Mouse (Mus musculus) forebrain, postnatal 0 days (tissue): ENCODE results near the gene Fgf2. TPM values are rescaled to one million over a fixed set of nuclear protein-coding genes. Genes with fewer than 3 reads are reported as not detected.

ENCODE experiments used
- ATAC-seq: fragments of 200-750 bp; cut with Nextera tagmentation; 2 replicates; pipeline ENCODE4 v1.8.0; 2017; ENCODE audit warnings: mild to moderate bottlenecking, moderate library complexity
- DNase-seq: peaks from one replicate; pipeline ENCODE4 v3.0.0-alpha.2; 2015
- H3K27ac ChIP-seq: fragments of 300-500 bp; sonication (generic); 2 replicates; pipeline ENCODE4 v1.5.1; 2014; ENCODE audit warnings: low read depth, mild to moderate bottlenecking, antibody characterized with exemption, low read length, moderate library complexity, mixed read lengths
- H3K27me3 ChIP-seq: fragments of 300-500 bp; sonication (generic); 2 replicates; pipeline ENCODE4 v1.6.1; 2014; ENCODE audit warnings: mild to moderate bottlenecking, low read length, mixed read lengths; ENCODE audit not compliant: insufficient read depth
- H3K36me3 ChIP-seq: fragments of 300-500 bp; sonication (generic); 2 replicates; pipeline ENCODE4 v1.6.1; 2014; ENCODE audit warnings: mild to moderate bottlenecking, moderate library complexity; ENCODE audit not compliant: insufficient read depth
- H3K4me1 ChIP-seq: fragments of 300-500 bp; sonication (generic); 2 replicates; pipeline ENCODE4 v1.6.1; 2014; ENCODE audit warnings: antibody characterized with exemption; ENCODE audit not compliant: insufficient read depth
- H3K4me2 ChIP-seq: fragments of 300-500 bp; sonication (generic); 2 replicates; pipeline ENCODE4 v1.6.1; 2014; ENCODE audit warnings: low read depth, mild to moderate bottlenecking, moderate library complexity
- H3K4me3 ChIP-seq: fragments of 300-500 bp; sonication (generic); 2 replicates; pipeline ENCODE4 v1.5.1; 2014; ENCODE audit warnings: low read depth, low read length, mixed read lengths
- H3K9ac ChIP-seq: fragments of 300-500 bp; sonication (generic); 2 replicates; pipeline ENCODE4 v1.6.1; 2014; ENCODE audit warnings: mild to moderate bottlenecking
- H3K9me3 ChIP-seq: fragments of 300-500 bp; sonication (generic); 2 replicates; pipeline ENCODE4 v1.6.1; 2016; ENCODE audit warnings: low read length
- CTCF ChIP-seq: sonication (generic); IDR thresholded peaks from 2 replicates; pipeline ENCODE4 v1.5.1; 2016; ENCODE audit warnings: antibody characterized with exemption, control low read depth, low read depth
- WGBS: fragments of 180-500 bp; shearing (Covaris S2); extraction: QIAGEN DNeasy Blood & Tissue Kit; methylation state at CpG from one replicate; pipeline ENCODE4 v1.1.7; 2014; 5-methylcytosine and 5-hydroxymethylcytosine counted together
- polyA plus RNA-seq: library from polyadenylated mRNA; unstranded; fragments of >200 nt; fragmentation: Nextera tagmentation; extraction: Ambion mirVana; gene quantifications from 2 replicates; pipeline ENCODE4 v1.2.1, GENCODE M21; 2015
- total RNA-seq: library from RNA; depleted of rRNA; stranded (reverse); fragments of >200 nt; gene quantifications from 2 replicates; pipeline ENCODE4 v1.2.3, GENCODE M21; 2014

Fgf2 gene
- total and polyA plus RNA-seq, 2 experiments from 2014 or later, result 0.25 to 1.5 TPM

DNA sequence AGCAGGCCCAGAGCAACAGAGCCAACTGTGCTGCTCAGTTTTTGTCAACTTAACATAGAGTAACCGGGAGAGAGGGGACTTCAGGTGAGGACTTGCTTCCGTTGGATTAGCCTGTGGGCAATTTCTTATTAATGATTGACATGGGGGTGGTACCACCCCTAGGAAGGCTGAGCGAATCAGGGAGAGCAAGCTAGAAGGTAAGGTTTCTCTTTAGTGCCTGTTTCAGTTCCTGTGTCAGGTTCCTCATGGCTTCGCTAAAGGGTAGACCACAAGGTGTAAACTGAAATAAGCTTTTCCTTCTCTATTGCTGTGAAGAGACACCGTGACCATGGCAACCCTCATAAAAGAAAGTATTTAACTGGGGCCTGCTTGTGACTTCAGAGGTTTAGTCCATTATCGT lies 39.2 kb downstream of the Fgf2 start:
- DNase-seq, result no peak
- 92% methylated on average over 6 of the region's 6 CpGs for WGBS
- no peak for TF ChIP-seq CTCF
- no peak overlapping the region for H3K4me3 ChIP-seq
- no peaks in the 10 kb centered on the region for H3K36me3 ChIP-seq
- H3K4me1 ChIP-seq, result no peaks in the 10 kb centered on the region
- no peak overlapping the region for H3K4me2 ChIP-seq
- no peak overlapping the region for H3K27ac ChIP-seq
- H3K9ac ChIP-seq, result no peak overlapping the region
- no peak for ATAC-seq
- H3K9me3 ChIP-seq, result no peaks in the 10 kb centered on the region
- H3K27me3 ChIP-seq, result no peaks in the 10 kb centered on the region

GRCm38 (mm10) chr3:37396930-37397608 lies 48.9 kb downstream of the Fgf2 start:
- peak; percentile 88 for ATAC-seq
- no peaks in the 10 kb centered on the region for H3K4me1 ChIP-seq
- H3K27me3 ChIP-seq, result no peaks in the 10 kb centered on the region
- no peaks in the 10 kb centered on the region for H3K36me3 ChIP-seq
- no peak overlapping the region for H3K4me2 ChIP-seq
- H3K27ac ChIP-seq, result no peak overlapping the region
- H3K9ac ChIP-seq, result no peak overlapping the region
- WGBS, result 87% methylated on average over 5 of the region's 5 CpGs
- no peak for TF ChIP-seq CTCF
- H3K4me3 ChIP-seq, result no peak overlapping the region
- no peaks in the 10 kb centered on the region for H3K9me3 ChIP-seq
- no peak for DNase-seq

DNA sequence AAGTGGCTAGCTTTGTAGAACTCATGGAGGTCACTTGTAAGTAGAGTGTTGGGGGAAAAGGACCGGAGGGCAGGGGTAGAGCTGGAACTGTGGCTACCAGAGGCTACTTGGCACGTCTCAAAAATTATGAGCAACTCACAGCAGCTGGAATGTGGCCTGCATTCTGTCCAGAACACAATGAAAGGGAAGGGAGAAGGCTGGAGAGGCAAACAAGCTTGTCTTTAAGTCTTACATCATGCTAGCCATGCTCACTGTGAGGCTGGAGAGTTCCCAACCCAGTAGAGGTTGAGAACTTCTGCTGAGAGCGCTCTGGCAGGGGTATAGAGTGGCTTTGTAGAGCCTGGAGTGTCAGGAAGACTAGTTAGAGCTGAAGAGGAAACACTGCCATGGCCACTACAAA lies 49.5 kb downstream of the Fgf2 start:
- H3K4me1 ChIP-seq, result no peaks in the 10 kb centered on the region
- DNase-seq (no peak), ATAC-seq (no peak)
- 78% methylated on average over 3 of the region's 3 CpGs for WGBS
- no peak overlapping the region for H3K9ac ChIP-seq
- no peaks in the 10 kb centered on the region for H3K36me3 ChIP-seq
- TF ChIP-seq CTCF, result no peak
- no peak overlapping the region for H3K4me2 ChIP-seq
- no peak overlapping the region for H3K4me3 ChIP-seq
- no peaks in the 10 kb centered on the region for H3K27me3 ChIP-seq
- no peaks in the 10 kb centered on the region for H3K9me3 ChIP-seq
- no peak overlapping the region for H3K27ac ChIP-seq

DNA sequence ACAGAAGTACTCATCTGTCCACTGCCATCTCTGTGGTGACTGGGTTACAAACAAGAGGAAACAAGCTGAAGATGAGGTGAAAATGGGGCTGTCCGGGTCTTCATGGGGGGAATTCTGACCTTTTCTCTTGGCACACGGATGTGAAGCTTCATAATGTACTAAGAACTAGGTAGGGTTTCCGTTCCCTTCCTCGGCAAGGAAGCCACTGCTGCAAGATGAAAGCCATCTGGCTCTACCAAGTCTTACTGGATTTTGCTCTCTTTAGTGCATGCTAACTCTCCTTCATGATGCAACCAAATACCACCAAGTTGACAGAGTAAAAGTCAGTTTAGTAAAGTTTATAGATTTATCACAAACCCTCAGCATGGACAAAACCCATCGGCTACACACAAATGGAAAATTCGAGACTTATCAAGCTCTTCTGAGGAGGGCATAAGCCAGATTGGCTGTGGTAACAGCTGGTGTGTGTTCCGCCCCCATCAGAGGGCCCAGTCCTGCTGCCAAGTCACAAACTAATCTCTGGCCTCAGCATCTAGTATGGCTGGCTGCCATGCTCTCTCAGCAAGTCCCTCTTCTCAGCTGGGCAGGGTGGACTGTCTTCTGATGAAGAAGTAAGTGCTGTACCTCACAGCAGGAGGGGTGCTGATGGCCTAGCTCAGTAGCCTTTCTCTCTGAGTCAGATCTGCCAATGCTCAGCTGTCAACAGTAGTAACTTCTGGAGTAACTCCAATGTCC lies 50.7 kb downstream of the Fgf2 start:
- Histone ChIP-seq H3K4me2 (no peak overlapping the region), H3K27me3 (no peaks in the 10 kb centered on the region), H3K36me3 (no peaks in the 10 kb centered on the region), H3K9ac (no peak overlapping the region), H3K9me3 (no peaks in the 10 kb centered on the region), H3K4me1 (no peaks in the 10 kb centered on the region), H3K4me3 (no peak overlapping the region), H3K27ac (no peak overlapping the region)
- no peak for TF ChIP-seq CTCF
- WGBS, result 85% methylated on average over 7 of the region's 7 CpGs
- ATAC-seq, result peak; percentile 11; the same call in 1 of the 2 replicates
- DNase-seq, result no peak

GRCm38 (mm10) chr3:37401729-37402610 lies 53.8 kb downstream of the Fgf2 start:
- Histone ChIP-seq H3K4me3 (no peak overlapping the region), H3K4me2 (no peak overlapping the region), H3K4me1 (no peaks in the 10 kb centered on the region), H3K9ac (no peak overlapping the region), H3K36me3 (no peaks in the 10 kb centered on the region), H3K9me3 (no peaks in the 10 kb centered on the region), H3K27ac (no peak overlapping the region), H3K27me3 (no peaks in the 10 kb centered on the region)
- TF ChIP-seq CTCF, result no peak
- ATAC-seq, result no peak
- DNase-seq, result no peak
- 79% methylated on average over 11 of the region's 11 CpGs for WGBS

DNA sequence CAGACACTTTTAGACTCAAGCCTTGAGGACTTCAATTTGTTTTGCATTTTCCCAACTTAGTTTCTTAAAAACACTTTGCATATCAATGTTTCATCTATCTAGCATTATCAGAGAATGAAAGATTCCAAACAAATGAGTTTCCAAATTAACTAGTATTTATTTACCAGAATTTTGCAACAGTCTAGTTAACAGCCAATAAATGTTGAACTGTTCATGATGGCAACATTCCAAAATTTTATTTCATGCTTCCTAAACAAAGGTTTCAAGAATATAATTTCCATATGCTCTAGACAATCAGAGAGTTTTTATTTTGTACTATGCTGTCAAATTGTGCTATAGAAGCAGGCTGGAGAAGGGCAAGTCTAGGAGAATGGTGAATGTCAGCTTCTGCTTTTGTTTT lies 59.5 kb downstream of the Fgf2 start:
- Histone ChIP-seq H3K4me2 (no peak overlapping the region), H3K9me3 (no peaks in the 10 kb centered on the region), H3K27ac (no peak overlapping the region)

GRCm38 (mm10) chr3:37413446-37413845 lies 65.3 kb downstream of the Fgf2 start:
- no peaks in the 10 kb centered on the region for H3K27me3 ChIP-seq
- 94% methylated on average over 3 of the region's 3 CpGs for WGBS
- no peaks in the 10 kb centered on the region for H3K9me3 ChIP-seq
- H3K4me1 ChIP-seq, result no peaks in the 10 kb centered on the region
- H3K9ac ChIP-seq, result no peak overlapping the region
- no peak for ATAC-seq
- H3K27ac ChIP-seq, result no peak overlapping the region
- no peak overlapping the region for H3K4me2 ChIP-seq
- no peak for DNase-seq
- no peak overlapping the region for H3K4me3 ChIP-seq
- TF ChIP-seq CTCF, result no peak
- H3K36me3 ChIP-seq, result no peaks in the 10 kb centered on the region

More for the DNA sequence above, 59.5 kb downstream of the Fgf2 start:
- no peak for TF ChIP-seq CTCF
- Histone ChIP-seq H3K4me1 (no peaks in the 10 kb centered on the region), H3K27me3 (no peaks in the 10 kb centered on the region), H3K4me3 (no peak overlapping the region), H3K9ac (no peak overlapping the region), H3K36me3 (no peaks in the 10 kb centered on the region)
- no peak for ATAC-seq
- no peak for DNase-seq
